Comparison of ENCODE assay signal across 10 mouse cellular contexts in the genomic region with DNA sequence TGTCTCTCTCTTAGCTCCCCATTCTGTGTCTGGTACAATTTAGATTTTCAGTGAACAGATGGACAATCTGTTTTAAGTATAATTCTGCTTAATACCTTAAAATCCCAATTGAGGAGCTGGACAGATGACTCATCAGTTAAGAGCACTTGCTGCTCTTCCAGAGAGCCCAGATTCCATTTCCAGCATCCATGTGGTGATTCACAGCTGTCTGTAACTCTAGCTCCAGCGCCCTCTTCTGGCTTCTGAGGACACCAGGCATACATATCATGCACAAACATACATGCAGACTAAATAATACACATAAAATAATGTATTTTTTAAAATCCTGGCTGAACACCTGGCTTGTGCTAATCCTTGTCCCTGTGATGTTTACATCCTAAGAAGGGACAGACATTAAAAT. TPM values are rescaled to one million over a fixed set of nuclear protein-coding genes. Genes with fewer than 3 reads are reported as not detected.
A peak's percentile ranks its signal among the peaks of the same experiment; 100 is the strongest.
DNase-seq lines count a peak whose midpoint lies in the region; ATAC-seq and TF ChIP-seq lines count a peak whose summit lies in the region.
"Had no signal": no experiment of that assay in that cellular context is flagged by ENCODE, and none has a peak within 500 bp of the region (broad histone marks: within the 10 kb centered on the region; RNA-seq: fewer than 3 reads in every experiment).

No protein-coding gene starts in this region.

- 6% methylated on average over 1 of the region's 1 CpGs for WGBS in kidney, adult 2 months
- 0% methylated on average over 1 of the region's 1 CpGs for WGBS in heart, embryonic 12.5 days
- 5% methylated on average over 1 of the region's 1 CpGs for WGBS in forebrain, embryonic 15.5 days

- no peaks in the 10 kb centered on the region for H3K9me3 ChIP-seq in ES-E14 (ENCODE audit: control insufficient read depth, insufficient read depth, low read depth, low read length)
- no peaks in the 10 kb centered on the region for H3K9me3 ChIP-seq in heart, embryonic 12.5 days (replicated peaks)
- H3K9me3 ChIP-seq in forebrain, embryonic 15.5 days, result no peaks in the 10 kb centered on the region

- H3K36me3 ChIP-seq in kidney, adult 2 months (ENCODE audit: control insufficient read depth, insufficient read depth, low read length), result no peaks in the 10 kb centered on the region
- H3K36me3 ChIP-seq in ES-E14 (ENCODE audit: control insufficient read depth, insufficient read depth, low read length, poor library complexity, severe bottlenecking), result no peaks in the 10 kb centered on the region
- no peaks in the 10 kb centered on the region for H3K36me3 ChIP-seq in heart, embryonic 12.5 days
- no peaks in the 10 kb centered on the region for H3K36me3 ChIP-seq in forebrain, embryonic 15.5 days

- no peak overlapping the region for H3K27ac ChIP-seq in kidney, adult 2 months (ENCODE audit: insufficient read depth, low read depth, low read length)
- no peak overlapping the region for H3K27ac ChIP-seq in ES-E14 (ENCODE audit: insufficient read depth, low read depth, low read length, poor library complexity, severe bottlenecking)
- H3K27ac ChIP-seq in embryonic fibroblast, embryonic 13.5 days (ENCODE audit: insufficient read depth, low read length), result no peak overlapping the region
- H3K27ac ChIP-seq in heart, embryonic 12.5 days (ENCODE audit: poor library complexity, severe bottlenecking), result no peak overlapping the region
- H3K27ac ChIP-seq in forebrain, embryonic 15.5 days (replicated peaks), result no peak overlapping the region

- H3K4me1 ChIP-seq in kidney, adult 2 months (ENCODE audit: control insufficient read depth, insufficient read depth, low read length), result no peaks in the 10 kb centered on the region
- no peaks in the 10 kb centered on the region for H3K4me1 ChIP-seq in ES-E14 (ENCODE audit: control insufficient read depth in 2 of 2, insufficient read depth in 2 of 2, low read length in 2 of 2, poor library complexity in 1 of 2)
- no peaks in the 10 kb centered on the region for H3K4me1 ChIP-seq in embryonic fibroblast, embryonic 13.5 days (ENCODE audit: control insufficient read depth, insufficient read depth, low read length)
- H3K4me1 ChIP-seq in heart, embryonic 12.5 days (replicated peaks), result peaks cover 7% of the 10 kb centered on the region; the same call in 1 of the 2 replicates
- H3K4me1 ChIP-seq in forebrain, embryonic 15.5 days, result peaks cover 12% of the 10 kb centered on the region

- intact Hi-C loops in gastrocnemius, postnatal 14 days (cut with DNase I; ENCODE audit: low total_unique reads), result loop anchor here (10.0 kb wide), 1 partner anchor 244 kb away; no protein-coding TSS in a partner anchor

- in situ Hi-C loops in ES-E14 (cut with MboI; ENCODE audit: low sequenced_read_pairs in 2 of 2, unreplicated experiment in 2 of 2), result no loop called here

- H3K9ac ChIP-seq in ES-E14 (ENCODE audit: insufficient read depth, low read depth, low read length, poor library complexity, severe bottlenecking), result no peak overlapping the region
- no peak overlapping the region for H3K9ac ChIP-seq in heart, embryonic 12.5 days
- no peak overlapping the region for H3K9ac ChIP-seq in forebrain, embryonic 15.5 days (replicated peaks)

- peak; percentile 63 for TF ChIP-seq CTCF in kidney, adult 2 months (conservative IDR thresholded peaks at IDR 0.05; ENCODE audit: insufficient read depth, insufficient read length, low read depth, low read length)
- TF ChIP-seq CTCF in embryonic fibroblast, embryonic 13.5 days (IDR thresholded peaks at IDR 0.05; ENCODE audit: borderline replicate concordance, insufficient read depth, low read length), result peak; percentile 36; the same call in 1 of the 2 replicates

- no peak for TF ChIP-seq POLR2A in kidney, adult 2 months (IDR thresholded peaks at IDR 0.05; ENCODE audit: low read depth, low read length)
- TF ChIP-seq POLR2A in embryonic fibroblast, embryonic 13.5 days (IDR thresholded peaks at IDR 0.05; ENCODE audit: low read depth, low read length), result no peak

- H3K27me3 ChIP-seq in kidney, adult 2 months (replicated peaks; ENCODE audit: control insufficient read depth, insufficient read depth, low read length), result no peaks in the 10 kb centered on the region
- H3K27me3 ChIP-seq in heart, embryonic 12.5 days (replicated peaks), result peaks cover 53% of the 10 kb centered on the region
- peaks cover 11% of the 10 kb centered on the region; the same call in 1 of the 2 replicates for H3K27me3 ChIP-seq in forebrain, embryonic 15.5 days

- DNase-seq in kidney, adult 2 months, result peak; percentile 43
- no peak for DNase-seq in kidney, postnatal 14 days
- DNase-seq in 3134 (ENCODE audit: extremely low read depth, insufficient read length, low spot score) (peak; percentile 47), ES-E14 (ENCODE audit: low read depth, low spot score) (peak; percentile 54)
- no peak for DNase-seq in gastrocnemius, postnatal 14 days

- H3K4me2 ChIP-seq in heart, embryonic 12.5 days, result no peak overlapping the region
- no peak overlapping the region for H3K4me2 ChIP-seq in forebrain, embryonic 15.5 days (replicated peaks)

- no peak overlapping the region for H3K4me3 ChIP-seq in kidney, adult 2 months (ENCODE audit: insufficient read depth, low read depth, low read length)
- no peak overlapping the region for H3K4me3 ChIP-seq in ES-E14 (ENCODE audit: insufficient read depth in 1 of 2, low read depth in 1 of 2, low read length in 2 of 2, poor library complexity in 1 of 2, severe bottlenecking in 1 of 2)
- H3K4me3 ChIP-seq in embryonic fibroblast, embryonic 13.5 days (ENCODE audit: insufficient read depth, low read length), result no peak overlapping the region
- H3K4me3 ChIP-seq in heart, embryonic 12.5 days, result no peak overlapping the region
- H3K4me3 ChIP-seq in forebrain, embryonic 15.5 days, result no peak overlapping the region

- no peak for ATAC-seq in heart, embryonic 12.5 days (ENCODE audit: insufficient number of reproducible peaks, low FRiP score)
- ATAC-seq in forebrain, embryonic 15.5 days (replicated peaks), result no peak

TF ChIP-seq in ES-E14, 5 proteins besides CTCF, POLR2A, EP300 and RAD21:
- TF ChIP-seq ZC3H11A (IDR thresholded peaks at IDR 0.05; ENCODE audit: borderline replicate concordance, low read depth, low read length) (peak; percentile 24; the same call in 1 of the 2 replicates), HCFC1 (IDR thresholded peaks at IDR 0.05; ENCODE audit: borderline replicate concordance, insufficient read depth, low read length) (no peak)
TF ChIP-seq in ES-E14: peak in this region for 1.

RNA-seq across cellular contexts. Expression of gene C2cd4d, which starts 1.4 kb away (rescaled TPM):
- polyA plus RNA-seq in kidney, adult 2 months (2012; rRNA removed), result 0.86 and 1.5 TPM in 2 replicates
- not detected in 2 replicates for total RNA-seq in ES-E14 (2012; rRNA removed)
- not detected in 2 replicates for polyA plus RNA-seq in embryonic fibroblast, embryonic 13.5 days (2011; ENCODE audit: insufficient read length, low read depth, missing spikeins)
- polyA plus RNA-seq in heart, embryonic 12.5 days (2016; fragmentation: Nextera tagmentation; extraction: Ambion mirVana), result 0.66 and 0.90 TPM in 2 replicates
- polyA plus RNA-seq in forebrain, embryonic 15.5 days (2015; fragmentation: Nextera tagmentation; extraction: Ambion mirVana), result 1.3 and 1.7 TPM in 2 replicates
- under 1 TPM; 0.18 to 0.31 TPM for total RNA-seq in gastrocnemius, postnatal 14 days (2021)
- total RNA-seq: layer of hippocampus, postnatal 36 days had no signal

RNA-seq across cellular contexts. Expression of gene Rorc, which starts 11.8 kb away (rescaled TPM):
- 21.8 and 24.4 TPM in 2 replicates for polyA plus RNA-seq in kidney, adult 2 months (2012; rRNA removed)
- 0.21 TPM in 1 of 2 replicates, not detected in the other for total RNA-seq in ES-E14 (2012; rRNA removed)
- polyA plus RNA-seq in embryonic fibroblast, embryonic 13.5 days (2011; ENCODE audit: insufficient read length, low read depth, missing spikeins), result not detected in 2 replicates
- 0.92 and 1.5 TPM in 2 replicates for polyA plus RNA-seq in heart, embryonic 12.5 days (2016; fragmentation: Nextera tagmentation; extraction: Ambion mirVana)
- 1.0 and 1.2 TPM in 2 replicates for polyA plus RNA-seq in forebrain, embryonic 15.5 days (2015; fragmentation: Nextera tagmentation; extraction: Ambion mirVana)
- total RNA-seq in gastrocnemius, postnatal 14 days (2021), result 10 to 100 TPM; 15.8 to 22.8 TPM

RNA-seq across cellular contexts. Expression of gene Them5, which starts 18.9 kb away (rescaled TPM):
- polyA plus RNA-seq in kidney, adult 2 months (2012; rRNA removed), result 0.06 and 0.07 TPM in 2 replicates
- total RNA-seq in ES-E14 (2012; rRNA removed), result 0.36 and 0.53 TPM in 2 replicates
- not detected in 2 replicates for polyA plus RNA-seq in embryonic fibroblast, embryonic 13.5 days (2011; ENCODE audit: insufficient read length, low read depth, missing spikeins)
- polyA plus RNA-seq in heart, embryonic 12.5 days (2016; fragmentation: Nextera tagmentation; extraction: Ambion mirVana), result not detected in 2 replicates
- polyA plus RNA-seq in forebrain, embryonic 15.5 days (2015; fragmentation: Nextera tagmentation; extraction: Ambion mirVana), result 0.78 and 1.1 TPM in 2 replicates
- under 1 TPM in 1 of 2 experiments, not detected in 1; 0.16 TPM for total RNA-seq in gastrocnemius, postnatal 14 days (2021)
- total RNA-seq: layer of hippocampus, postnatal 36 days had no signal
- polyA plus RNA-seq: frontal cortex, adult 2 months had no signal

RNA-seq across cellular contexts. Expression of gene Lingo4, which starts 37.5 kb away (rescaled TPM):
- 0.14 and 0.20 TPM in 2 replicates for polyA plus RNA-seq in kidney, adult 2 months (2012; rRNA removed)
- total RNA-seq in ES-E14 (2012; rRNA removed), result not detected in 2 replicates
- 0.18 TPM in 1 of 2 replicates, not detected in the other for polyA plus RNA-seq in embryonic fibroblast, embryonic 13.5 days (2011; ENCODE audit: insufficient read length, low read depth, missing spikeins)
- polyA plus RNA-seq in heart, embryonic 12.5 days (2016; fragmentation: Nextera tagmentation; extraction: Ambion mirVana), result not detected in 2 replicates
- 0.97 and 1.0 TPM in 2 replicates for polyA plus RNA-seq in forebrain, embryonic 15.5 days (2015; fragmentation: Nextera tagmentation; extraction: Ambion mirVana)
- under 1 TPM; 0.06 to 0.11 TPM for total RNA-seq in gastrocnemius, postnatal 14 days (2021)

RNA-seq across cellular contexts. Expression of gene Them4, which starts 50.9 kb away (rescaled TPM):
- polyA plus RNA-seq in kidney, adult 2 months (2012; rRNA removed), result 6.5 and 7.6 TPM in 2 replicates
- total RNA-seq in ES-E14 (2012; rRNA removed), result 1.5 and 3.0 TPM in 2 replicates
- polyA plus RNA-seq in embryonic fibroblast, embryonic 13.5 days (2011; ENCODE audit: insufficient read length, low read depth, missing spikeins), result 9.6 and 10.6 TPM in 2 replicates
- 11.0 and 11.5 TPM in 2 replicates for polyA plus RNA-seq in heart, embryonic 12.5 days (2016; fragmentation: Nextera tagmentation; extraction: Ambion mirVana)
- polyA plus RNA-seq in forebrain, embryonic 15.5 days (2015; fragmentation: Nextera tagmentation; extraction: Ambion mirVana), result 32.1 and 34.1 TPM in 2 replicates
- 1 to 10 TPM; 6.5 to 6.7 TPM for total RNA-seq in gastrocnemius, postnatal 14 days (2021)

Comparison
In these comparisons a context has a peak if more than half of its experiments do, and no peak if none do; other contexts are left out.
1. DNase-seq: peak in kidney, adult 2 months (single experiment), 3134 (single experiment) and ES-E14 (single experiment); none in kidney, postnatal 14 days (single experiment) and gastrocnemius, postnatal 14 days (single experiment).